Mouse (Mus musculus) heart, postnatal 25 days (tissue): ENCODE data around the gene Rbm20. TPM values are rescaled to one million over a fixed set of nuclear protein-coding genes. Genes with fewer than 3 reads are reported as not detected.

Source experiments
- DNase-seq: peaks from one replicate; pipeline ENCODE4 v3.0.0; 2022; ENCODE audit warnings: low spot score
- intact Hi-C: fragments of 180-260 bp; cut with DNase I; formaldehyde crosslinking; loops from one replicate; pipeline ENCODE4 v1.15.1; 2025
- total RNA-seq, 2 experiments: library from RNA; stranded (reverse); gene quantifications; 2 replicates each; pipeline ENCODE4 v1.2.3; 2021

Gene Rbm20
- total RNA-seq, 2 experiments from 2014 or later = 203 to 227 TPM

- intact Hi-C loops = no loop called here
- no peak for DNase-seq
Measured at GRCm38 (mm10) chr19:53780752-53781602, 103.9 kb downstream of the Rbm20 start.

DNA sequence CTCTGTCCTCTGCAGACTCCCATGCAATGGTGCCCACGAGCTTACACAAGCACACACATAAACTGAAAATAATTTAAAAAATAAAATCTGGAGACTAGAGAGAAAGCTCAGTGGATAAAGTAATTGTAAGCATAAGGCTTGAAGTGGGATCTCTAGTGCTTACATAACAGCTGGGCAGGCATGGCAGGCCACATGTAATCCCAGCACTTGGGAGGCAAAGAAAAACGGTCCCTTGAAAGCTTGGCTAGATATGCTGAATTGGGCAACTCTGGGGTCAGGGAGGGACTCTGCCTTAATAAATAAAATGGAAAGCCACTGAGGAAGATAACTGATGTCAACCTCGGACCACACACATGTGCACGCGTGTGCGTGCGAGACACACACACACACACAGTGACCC lies 104.7 kb downstream of the Rbm20 start:
- no peak for DNase-seq
- intact Hi-C loops = no loop called here

DNA sequence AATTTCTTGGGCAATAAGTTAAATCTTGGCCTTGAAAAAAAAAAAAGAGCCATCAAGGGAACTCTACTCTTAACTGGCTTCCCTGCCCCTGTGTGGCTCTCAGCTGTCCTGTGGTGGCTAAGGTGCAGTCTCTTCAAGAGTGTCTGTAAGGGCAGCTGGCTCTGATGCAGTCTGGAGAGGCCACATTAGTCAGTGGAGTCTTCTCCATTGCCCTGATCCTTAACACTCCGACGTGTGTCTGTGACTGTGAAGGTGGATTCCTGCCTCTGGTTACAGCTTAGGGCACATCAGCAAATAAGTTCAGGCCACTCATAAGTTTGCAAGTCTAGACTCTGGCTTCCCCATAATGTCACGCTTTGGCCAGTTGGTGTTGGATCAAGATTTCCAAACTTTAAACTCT lies 108.2 kb downstream of the Rbm20 start:
- no peak for DNase-seq

GRCm38 (mm10) chr19:53786239-53786638 lies 109.1 kb downstream of the Rbm20 start:
- intact Hi-C loops = no loop called here
- no peak for DNase-seq

More for the DNA sequence above, 108.2 kb downstream of the Rbm20 start:
- intact Hi-C loops = no loop called here

DNA sequence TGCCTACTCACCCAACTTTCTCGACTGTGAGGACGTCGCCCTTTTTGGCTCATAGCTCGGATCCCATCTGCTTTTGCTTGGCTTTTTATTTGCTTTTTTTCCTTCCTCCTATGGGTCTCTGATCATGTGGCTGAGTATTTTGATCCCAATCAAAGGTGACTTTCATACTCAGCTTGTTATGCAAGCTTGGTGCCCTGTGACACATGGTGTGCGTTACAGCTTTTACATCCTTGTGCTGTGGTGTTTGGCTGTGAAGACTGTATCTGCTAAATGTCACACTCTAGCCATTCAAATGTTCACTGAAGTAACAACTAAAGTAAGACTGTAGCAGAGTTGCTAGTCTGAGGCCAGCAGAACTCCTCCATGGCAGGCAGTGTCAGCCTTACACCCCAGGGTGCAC lies 109.7 kb downstream of the Rbm20 start:
- no peak for DNase-seq

DNA sequence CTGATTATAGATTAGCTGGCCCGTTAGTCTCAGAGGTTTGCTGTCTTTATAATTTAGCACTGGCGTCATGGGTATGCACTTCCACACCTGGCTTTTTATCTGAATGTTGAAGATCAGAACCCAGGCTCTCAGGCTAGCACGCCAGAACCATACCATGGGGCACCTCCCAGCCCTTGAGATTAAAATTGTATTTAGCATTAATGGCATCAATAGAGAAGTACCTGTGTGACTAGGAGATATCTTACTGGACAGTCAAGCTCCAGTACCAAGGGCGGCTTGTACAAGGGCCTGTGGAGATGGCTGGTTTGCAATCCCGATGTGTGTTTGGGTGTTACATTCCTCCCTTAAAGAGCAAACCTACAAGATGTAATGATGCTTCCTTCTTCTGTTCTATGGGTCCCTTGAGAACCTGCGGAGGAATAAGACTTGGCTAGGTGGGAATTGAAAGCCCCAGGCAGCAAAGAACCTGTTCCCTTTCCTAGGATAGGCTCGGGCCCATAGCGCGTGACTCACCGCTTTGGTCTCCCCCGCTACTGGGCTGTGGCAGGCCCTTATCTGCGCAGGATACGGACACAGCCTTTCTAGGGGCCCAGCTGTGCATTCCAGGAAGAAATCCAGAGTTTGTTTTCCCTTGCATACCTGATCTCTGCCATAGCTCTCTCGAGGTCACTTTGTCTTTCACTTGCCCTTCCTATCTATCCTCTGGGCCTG lies 111.7 kb downstream of the Rbm20 start:
- no peak for DNase-seq
- intact Hi-C loops = no loop called here

More for the DNA sequence above, 109.7 kb downstream of the Rbm20 start:
- intact Hi-C loops = no loop called here

DNA sequence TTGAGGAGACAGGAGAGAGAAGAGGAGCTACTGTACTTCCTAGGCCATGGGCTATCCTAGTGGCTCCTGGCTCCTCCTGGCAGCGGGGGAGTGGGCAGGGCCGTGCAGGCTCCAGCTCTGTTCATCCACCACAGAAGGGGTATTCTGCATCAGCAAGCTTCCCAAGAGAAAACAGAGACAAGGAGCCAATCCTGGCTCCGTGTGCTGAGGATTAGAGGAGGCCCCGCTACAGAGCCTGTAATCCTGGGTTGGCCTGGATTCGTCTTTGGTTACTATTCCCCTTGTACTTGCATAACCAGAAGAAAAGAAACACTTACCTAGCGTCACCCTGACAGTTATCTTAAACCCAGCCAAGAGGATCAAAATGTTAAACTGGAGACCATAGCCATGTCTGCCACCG lies 112.5 kb downstream of the Rbm20 start:
- DNase-seq = no peak
- intact Hi-C loops = no loop called here

DNA sequence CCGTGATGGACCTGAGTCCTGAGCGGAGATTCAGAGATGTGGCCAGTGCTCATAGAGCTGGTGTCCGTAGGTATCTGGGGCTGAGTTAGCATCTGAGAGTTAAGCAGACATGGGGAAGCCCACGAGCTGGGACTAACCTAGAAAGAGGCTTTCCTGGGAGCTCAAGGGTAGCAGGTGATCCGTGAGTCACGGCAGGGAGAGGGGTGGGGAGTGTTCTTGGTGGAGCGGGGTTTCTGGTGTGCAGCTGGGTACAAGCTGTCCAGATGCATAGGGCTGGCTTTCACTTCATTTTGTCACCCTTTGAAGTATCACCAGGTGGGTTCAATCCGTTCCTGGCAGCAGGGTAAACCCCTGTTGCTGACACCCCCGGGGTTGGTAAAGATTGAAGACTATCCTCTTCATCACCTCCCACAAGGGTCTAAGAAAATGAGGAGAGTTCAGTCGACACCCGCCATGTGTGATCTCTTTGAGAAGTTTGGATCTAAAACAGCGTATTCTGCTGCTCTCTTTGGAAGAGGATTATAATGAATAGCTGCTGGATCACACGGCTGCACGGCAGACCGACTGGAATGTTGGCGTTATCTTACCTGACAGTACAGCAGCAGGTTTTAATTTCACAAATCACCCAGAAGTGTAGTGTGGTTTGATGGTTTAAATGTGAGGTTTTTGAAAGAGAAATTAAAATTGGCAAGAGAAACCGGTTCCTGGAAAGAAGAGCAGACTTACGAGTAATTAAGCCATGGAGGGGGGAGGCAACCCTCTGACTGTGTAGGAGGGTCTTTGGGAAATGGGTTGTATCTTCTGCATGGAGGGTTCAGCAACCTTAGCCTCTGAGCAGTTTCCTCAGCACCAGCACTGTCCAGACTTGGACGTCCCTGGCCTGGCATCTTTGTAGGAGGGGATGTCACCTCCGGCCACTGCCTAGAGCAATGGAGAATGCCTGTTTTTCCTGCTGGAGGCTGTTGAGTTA lies 114.9 kb downstream of the Rbm20 start:
- DNase-seq = no peak
- intact Hi-C loops = no loop called here

- DNase-seq = no peak
- intact Hi-C loops = no loop called here
Measured at GRCm38 (mm10) chr19:53792976-53793897, 116.1 kb downstream of the Rbm20 start.

DNA sequence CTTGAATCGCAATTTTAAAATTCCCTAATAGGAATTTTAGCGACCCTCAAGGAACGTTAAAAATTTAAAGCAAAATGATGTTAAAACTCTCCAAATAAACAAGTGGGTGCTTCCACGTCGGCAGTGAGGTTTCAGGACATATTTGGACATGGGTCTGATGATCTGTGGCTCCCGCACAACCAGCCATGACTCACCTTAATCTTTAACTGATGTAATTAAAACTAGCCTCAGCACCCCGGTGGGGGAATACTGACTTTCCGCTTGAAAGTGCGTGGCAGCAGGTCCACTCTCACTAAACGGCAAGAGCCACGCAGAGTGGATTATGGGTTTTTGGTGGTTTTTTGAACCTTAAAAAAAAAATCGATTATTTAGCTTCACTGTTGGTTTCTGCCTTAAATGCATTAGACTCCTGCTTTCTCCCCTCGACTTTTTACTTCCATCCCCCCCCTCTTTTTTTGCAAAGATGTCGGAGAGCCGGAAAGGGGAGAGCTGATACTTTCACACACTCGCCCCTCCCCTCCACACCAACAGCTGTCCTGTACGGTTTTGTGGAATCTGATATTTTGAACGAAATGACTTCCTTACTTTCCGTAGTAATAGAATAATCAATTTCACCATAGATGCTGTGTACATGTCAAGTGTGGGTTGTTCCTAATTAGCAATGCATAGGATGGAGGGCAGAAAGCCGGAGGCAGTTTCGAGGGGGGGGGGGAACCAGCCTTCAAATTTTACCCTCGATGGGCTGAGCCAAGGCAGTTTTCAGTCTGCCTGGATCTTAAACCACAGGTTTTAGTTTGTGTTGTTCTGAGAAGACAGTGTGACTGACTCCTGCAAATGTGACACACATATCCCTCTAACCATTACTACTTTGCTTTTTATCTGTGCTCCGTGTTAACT lies 117.1 kb downstream of the Rbm20 start:
- no peak for DNase-seq
- intact Hi-C loops = no loop called here

GRCm38 (mm10) chr19:53794996-53795395 lies 117.9 kb downstream of the Rbm20 start:
- no peak for DNase-seq
- intact Hi-C loops = no loop called here

DNA sequence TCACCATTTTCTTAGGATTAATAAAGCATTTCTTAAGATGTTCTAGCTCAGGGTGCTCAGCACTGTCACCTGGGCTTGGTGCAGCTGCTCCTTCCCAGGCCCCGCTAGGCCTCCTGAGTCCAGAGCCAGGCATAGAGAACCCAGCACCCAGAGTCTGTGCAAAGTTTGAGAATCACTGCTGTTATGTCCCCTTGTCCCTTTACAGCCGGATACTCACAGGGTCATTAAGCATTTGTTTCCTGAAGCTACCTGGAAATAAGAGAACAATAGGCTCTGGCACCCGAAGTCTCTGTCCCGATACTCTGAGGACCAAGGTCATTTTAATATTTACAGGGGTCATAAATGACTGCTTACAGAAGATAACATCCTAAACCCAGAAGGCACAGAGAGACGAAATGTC lies 118.9 kb downstream of the Rbm20 start:
- no peak for DNase-seq
- intact Hi-C loops = no loop called here

DNA sequence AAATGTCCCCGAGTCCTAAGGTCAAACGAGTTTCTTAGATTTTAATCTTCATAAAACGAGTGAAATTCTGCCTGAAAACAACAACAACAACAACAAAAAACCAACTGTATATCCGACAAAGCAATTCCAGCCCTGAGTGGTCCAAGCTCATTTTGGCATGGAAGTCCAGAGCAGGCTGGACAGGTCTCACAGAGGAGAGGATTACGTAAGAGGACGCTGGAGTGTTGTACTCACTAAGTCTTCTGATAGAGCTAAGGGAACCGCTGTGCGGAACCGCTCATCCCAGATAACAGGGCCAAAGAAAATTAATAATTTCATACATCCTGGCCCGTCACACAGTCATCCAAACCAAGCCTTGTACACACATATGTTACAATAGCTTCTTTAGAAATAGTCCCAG lies 120.7 kb downstream of the Rbm20 start:
- intact Hi-C loops = no loop called here
- no peak for DNase-seq

DNA sequence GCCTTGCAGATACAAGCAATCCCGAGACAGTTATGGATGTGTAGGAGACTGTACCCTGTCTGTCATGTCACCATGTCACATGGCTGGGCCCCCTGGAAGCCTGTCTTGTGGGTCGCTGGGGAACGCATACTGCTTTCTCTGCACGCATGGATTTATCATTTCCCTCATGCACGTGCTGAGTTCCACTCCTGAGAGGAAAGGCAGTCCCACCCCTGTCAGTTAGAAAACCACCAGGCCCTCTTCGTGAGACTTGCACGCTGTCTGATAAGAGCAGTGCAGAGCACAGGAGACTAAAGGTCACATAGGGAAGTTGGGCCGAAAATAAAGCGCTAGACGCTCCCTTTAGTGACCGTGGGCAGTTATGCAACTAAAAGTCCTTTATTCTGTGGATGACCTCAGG lies 122.8 kb downstream of the Rbm20 start:
- no peak for DNase-seq
- intact Hi-C loops = no loop called here

GRCm38 (mm10) chr19:53800365-53800999 lies 123.4 kb downstream of the Rbm20 start:
- intact Hi-C loops = no loop called here
- no peak for DNase-seq

- no peak for DNase-seq
- intact Hi-C loops = no loop called here
Measured at GRCm38 (mm10) chr19:53801380-53801779, 124.3 kb downstream of the Rbm20 start.

- DNase-seq = no peak
- intact Hi-C loops = no loop called here
Measured at GRCm38 (mm10) chr19:53801789-53802683, 124.9 kb downstream of the Rbm20 start.
